Mouse (Mus musculus) ES-CJ7 (cell line): ENCODE results near the gene Rad50.

Experiments used
- DNase-seq: peaks from one replicate; pipeline ENCODE4 v3.0.0; 2011; ENCODE audit warnings: low read depth, low spot score

The Rad50 gene

GRCm38 (mm10) chr11:53635590-53636182, 71.4 kb downstream of the Rad50 start:
- DNase-seq: no peak

DNA sequence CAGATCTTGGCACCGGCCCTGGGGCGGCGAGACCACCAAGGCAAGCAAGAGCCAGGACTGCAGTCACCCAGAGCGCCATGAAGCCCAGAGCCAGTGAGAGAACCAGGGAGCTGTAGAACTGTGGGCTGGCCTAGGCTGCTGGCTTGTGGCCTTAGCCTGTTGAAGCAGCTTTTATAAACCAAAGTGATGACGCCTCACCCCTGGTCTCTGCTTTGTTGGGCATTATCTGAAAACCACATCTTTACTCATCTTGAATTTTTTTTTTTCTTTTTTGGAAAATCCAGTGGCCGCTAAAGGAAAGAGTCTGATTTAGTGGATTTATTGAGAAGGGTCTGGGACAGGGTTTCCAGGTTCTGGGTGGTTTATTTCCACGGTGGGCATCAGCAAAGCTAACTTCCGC, 72.6 kb downstream of the Rad50 start, which contains the start of gene Il13:
Gene Il13 (minus strand): TSS at position 147 of the 400 bp plus-strand sequence.
- DNase-seq: no peak

DNA sequence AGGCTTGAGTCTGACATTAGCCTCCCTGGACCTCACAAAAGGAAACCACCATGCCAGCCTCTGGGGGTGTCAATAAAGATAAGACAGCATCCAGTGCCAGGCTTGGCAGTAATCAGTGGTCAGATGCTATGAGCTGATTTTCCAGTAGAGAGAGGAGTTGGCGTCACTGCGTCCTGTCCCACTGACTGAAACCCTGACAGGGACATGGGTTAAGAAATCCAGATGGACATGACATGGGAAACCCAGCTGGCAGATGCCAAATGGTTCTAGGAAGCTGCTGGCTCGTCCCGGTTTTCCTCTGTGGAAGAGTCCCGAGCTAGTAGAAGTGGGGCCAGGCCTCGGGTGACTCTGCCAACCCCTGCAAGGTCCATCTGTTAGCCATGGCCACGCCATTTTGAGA, 73.5 kb downstream of the Rad50 start:
- DNase-seq: no peak

DNA sequence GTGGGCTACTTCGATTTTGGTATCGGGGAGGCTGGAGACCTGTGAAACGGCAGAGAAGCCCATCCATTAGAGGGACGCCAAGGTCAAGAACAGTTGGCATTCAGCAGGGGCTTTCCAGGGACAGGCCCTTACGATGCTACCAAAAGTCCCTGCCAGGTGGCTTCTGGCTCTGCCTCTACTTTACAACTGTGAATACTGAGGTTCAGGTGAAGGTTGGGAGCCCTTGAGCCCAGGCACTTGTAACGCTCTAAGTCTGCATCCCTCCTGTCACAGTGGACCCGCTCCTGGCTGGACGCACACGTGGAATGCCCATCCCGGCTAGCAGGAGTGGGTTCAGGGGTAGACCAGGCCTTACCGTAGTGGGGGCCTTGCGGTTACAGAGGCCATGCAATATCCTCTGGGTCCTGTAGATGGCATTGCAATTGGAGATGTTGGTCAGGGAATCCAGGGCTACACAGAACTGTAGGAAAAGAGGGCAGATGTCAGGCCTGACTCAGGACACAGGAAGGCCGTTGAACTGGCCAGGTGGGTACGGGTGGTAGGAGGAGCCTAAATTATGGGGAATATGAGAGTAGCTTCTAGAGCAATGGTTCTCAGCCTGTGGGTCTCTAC, 74.9 kb downstream of the Rad50 start:
- DNase-seq: peak; percentile 67

DNA sequence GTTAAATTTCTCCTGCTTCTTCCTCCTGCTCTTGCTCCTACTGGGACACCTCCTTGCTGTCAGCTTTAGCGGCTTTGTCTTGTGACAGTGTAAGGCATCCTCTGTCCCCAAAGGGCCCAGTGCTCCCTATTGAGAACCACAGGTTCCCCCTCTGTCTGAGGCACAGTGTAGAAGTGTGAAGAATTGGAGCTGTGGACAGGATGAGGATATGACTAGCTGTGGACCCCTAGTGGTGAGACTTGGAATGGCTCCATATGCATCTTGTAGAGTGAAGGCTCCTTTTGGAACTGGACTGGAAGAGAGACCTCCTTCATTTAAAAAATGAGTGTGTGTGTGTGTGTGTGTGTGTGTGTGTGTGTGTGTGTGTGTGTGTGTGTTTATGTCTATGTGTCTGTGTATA, 79.3 kb downstream of the Rad50 start:
- DNase-seq: peak; percentile 89

DNA sequence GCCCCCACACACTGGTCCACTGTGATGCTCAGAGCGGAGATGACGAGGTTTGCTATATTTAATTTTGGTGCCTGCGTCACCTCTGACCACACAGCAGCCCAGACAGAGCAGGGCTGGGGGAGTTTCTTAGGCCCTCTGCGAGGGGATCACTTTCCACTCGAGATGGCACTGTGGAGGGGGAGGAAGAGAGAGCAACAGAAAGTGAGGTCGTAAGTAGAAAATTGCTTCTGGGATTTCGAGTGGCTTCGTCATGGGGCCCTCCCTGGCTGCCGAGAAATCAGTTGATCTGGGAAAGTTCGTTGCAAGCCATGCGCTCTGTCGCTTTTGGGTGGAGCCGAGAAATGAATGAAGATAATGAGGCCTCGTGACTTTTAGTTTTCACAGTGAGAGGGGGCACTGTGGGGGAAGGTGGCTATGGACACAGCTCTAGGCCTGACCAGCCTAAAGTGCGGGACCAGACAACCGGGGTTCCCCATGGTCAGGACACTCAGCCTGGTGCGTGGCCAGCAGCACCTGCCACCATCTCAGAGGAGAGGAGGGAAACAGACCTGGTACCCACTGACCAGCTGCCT, 80.2 kb downstream of the Rad50 start:
- no peak for DNase-seq

GRCm38 (mm10) chr11:53624124-53624523, 83.0 kb downstream of the Rad50 start:
- no peak for DNase-seq

- DNase-seq: no peak
Observed at GRCm38 (mm10) chr11:53623573-53623972, 83.5 kb downstream of the Rad50 start.

DNA sequence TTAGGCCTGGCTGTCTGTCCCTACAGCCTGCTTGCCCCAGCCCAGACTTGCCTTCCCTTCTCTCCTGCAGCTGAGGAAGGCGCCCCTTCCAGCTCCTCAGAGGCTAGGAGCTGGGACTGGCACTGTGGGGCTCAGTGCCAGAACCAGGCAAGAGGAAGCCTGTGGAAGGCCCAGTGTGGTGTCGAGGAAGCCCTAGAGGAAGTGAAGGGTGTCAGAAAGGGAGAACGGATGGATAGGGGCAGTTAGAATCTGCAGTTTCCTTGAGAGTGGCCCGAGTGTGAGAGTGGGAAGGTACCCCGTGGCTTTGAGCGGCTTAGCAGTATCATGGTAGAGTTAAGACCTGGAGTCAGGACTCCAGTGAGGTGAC, 84.7 kb downstream of the Rad50 start:
- DNase-seq: no peak

GRCm38 (mm10) chr11:53621582-53622439, 85.3 kb downstream of the Rad50 start:
- no peak for DNase-seq

GRCm38 (mm10) chr11:53620094-53620493, 87.0 kb downstream of the Rad50 start:
- no peak for DNase-seq

DNA sequence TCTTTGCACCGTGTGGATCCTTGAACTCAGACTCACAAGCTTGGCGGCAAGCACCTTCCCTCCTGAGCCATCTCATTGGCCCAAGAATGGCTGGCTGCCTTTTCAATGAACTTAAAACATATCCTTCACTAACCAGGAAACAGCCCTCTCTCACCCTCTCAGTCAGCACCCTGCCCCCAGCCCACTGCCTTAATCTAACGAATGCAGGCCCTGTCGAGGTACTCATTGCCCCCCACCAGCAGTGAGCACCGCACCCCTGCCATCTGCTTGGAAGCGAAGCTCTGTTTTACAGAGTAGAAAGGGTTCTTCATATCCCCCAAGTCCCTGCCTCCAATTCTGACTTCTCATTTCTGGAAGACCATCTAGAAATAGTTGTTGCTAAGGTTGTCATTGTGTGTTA, 87.7 kb downstream of the Rad50 start:
- DNase-seq: no peak

DNA sequence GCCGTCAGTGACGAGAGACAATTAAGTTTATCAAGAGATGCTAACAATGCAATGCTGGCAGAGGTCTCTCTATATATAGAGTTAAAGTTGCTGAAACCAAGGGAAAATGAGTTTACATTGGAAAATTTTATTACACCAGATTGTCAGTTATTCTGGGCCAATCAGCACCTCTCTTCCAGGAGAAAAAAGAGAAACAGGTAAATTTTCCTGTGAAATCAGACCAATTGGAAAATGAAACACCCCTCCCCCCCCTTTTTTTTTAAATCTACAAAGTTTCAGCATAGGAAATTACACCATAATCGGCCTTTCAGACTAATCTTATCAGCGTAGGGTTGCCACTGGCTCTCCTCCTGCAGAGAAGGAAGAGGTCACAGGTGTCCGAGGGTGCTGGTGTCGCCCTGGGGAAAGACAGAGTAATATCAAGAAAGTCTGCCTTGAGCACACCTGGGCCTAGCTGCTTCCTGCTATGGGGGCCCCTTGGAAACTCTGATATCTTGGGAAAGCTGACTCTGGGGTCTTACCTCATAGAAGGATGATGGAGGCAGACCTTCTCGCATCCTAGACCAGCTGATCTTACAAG, 88.4 kb downstream of the Rad50 start, which contains the start of gene Il4:
Gene Il4 (minus strand): TSS at position 51 of the 580 bp plus-strand sequence.
- DNase-seq: no peak

- DNase-seq: no peak
Observed at GRCm38 (mm10) chr11:53617562-53618109, 89.5 kb downstream of the Rad50 start.

DNA sequence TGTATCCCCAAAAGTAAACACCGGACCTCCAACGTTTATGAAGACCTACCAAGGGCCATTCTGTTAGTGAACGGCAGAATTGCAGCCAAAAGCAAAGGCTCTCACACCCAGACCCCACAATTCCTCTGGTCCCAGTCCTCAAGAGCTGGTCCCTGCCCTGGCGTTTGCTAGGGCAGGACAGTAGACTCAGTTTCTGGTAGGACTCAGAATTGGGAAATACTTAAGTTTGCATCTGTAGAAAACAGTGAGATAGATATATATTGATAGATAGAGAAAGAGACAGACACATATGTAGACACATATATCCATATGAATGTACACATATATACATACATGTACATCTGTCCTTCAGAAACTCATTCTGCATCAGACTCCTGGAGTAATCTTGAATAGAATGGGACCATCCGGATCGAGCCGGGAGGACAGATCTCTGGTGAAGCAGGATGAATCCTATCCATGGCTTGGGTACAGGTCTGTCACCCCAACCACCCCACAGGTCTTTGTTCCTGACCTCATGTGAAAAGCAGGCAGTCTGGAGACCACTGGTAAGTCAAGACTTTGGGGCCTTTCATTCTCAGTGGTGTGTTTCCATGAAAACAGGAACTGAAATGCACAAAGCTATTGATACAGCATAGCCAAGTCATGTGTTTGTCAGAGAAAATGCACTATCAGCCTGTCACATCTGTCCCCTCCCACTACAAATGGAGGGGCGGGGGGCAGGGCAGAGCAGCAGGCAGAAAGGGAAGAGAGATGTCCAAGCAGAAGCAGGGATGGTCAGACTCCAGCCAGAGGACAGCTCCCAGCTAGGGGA, 90.2 kb downstream of the Rad50 start:
- DNase-seq: no peak

GRCm38 (mm10) chr11:53615575-53615974, 91.5 kb downstream of the Rad50 start:
- DNase-seq: no peak

- DNase-seq: no peak
Observed at GRCm38 (mm10) chr11:53615172-53615571, 91.9 kb downstream of the Rad50 start.

GRCm38 (mm10) chr11:53609672-53610071, 97.4 kb downstream of the Rad50 start:
- no peak for DNase-seq

GRCm38 (mm10) chr11:53609231-53609630, 97.9 kb downstream of the Rad50 start:
- no peak for DNase-seq

DNA sequence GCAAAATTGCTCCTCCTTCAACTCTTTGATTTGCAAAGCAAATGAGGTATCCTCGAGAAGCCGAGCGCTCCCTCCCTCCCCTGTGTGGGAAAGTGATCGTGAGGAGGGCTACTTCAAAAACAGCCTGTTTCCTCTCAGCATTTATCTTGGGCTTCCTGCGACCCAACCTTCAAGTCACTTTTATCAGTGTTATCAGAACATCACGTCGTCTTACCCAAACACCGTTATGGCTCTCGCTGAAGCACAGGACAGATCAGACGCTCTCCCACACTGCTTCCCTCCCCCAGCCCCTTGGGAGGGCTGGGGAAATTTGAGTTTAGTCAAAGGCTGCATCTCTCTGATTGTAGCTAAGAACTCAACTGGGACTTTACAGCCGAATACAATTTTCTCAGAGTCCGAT, 101.5 kb downstream of the Rad50 start:
- DNase-seq: peak; percentile 25

- DNase-seq: peak; percentile 59
Observed at GRCm38 (mm10) chr11:53604983-53605382, 102.1 kb downstream of the Rad50 start.
